Mouse (Mus musculus): ENCODE data around the gene Tmem221.

DNA sequence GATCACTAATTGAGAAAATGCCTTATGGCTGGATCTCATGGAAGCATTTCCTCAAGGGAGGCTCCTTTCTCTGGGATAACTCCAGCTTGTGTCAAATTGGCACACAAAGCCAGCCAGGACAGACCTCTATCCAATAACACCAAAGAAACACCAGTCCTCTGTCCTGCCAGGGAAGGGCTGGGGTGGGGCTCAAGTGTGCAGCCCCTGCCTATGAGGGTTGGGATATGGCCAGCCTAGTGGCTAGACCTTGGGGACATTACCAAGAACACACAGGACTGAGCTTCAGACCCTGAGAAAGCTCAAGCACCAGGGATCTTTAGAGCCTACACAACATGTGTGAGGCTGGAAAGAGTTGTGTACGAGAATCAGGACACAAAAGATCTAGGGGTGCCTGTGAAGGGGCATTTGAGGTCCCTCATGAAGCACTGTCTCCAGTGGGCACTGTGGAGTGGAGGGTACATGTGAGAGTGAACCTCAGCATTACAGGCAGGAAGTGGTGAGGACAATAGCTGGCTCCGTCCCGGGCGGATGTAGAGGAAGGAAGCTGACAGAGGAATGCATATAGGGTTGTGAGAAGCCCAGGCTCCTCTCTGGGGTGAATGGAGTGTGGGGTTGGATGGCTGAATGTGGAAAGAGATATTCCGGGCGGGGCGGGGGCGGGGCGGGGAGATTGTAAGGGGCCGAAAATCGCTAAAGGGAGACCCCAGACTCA lies 30.2 kb downstream of the Tmem221 start:
- TF ChIP-seq GATA1 (IDR thresholded peaks at IDR 0.05; ENCODE audit: borderline replicate concordance, low read length) (no peak), FLI1 (IDR thresholded peaks at IDR 0.05; ENCODE audit: low read length) (no peak)
